27 mouse cellular contexts compared by ENCODE assay signal in genomic region chr8:93040256-93040655, GRCm38 (mm10). TPM values are rescaled to one million over a fixed set of nuclear protein-coding genes. Genes with fewer than 3 reads are reported as not detected.
A peak's percentile ranks its signal among the peaks of the same experiment; 100 is the strongest.
DNase-seq lines count a peak whose midpoint lies in the region; TF ChIP-seq lines count a peak whose summit lies in the region.
"Had no signal": no experiment of that assay in that cellular context is flagged by ENCODE, and none has a peak within 500 bp of the region (broad histone marks: within the 10 kb centered on the region; RNA-seq: fewer than 3 reads in every experiment).

No protein-coding gene starts in this region.

- H3K4me1 ChIP-seq in kidney, adult 2 months (ENCODE audit: control insufficient read depth, insufficient read depth, low read length) = no peaks in the 10 kb centered on the region
- H3K4me1 ChIP-seq: limb, embryonic 12.5 days; liver, embryonic 12.5 days; megakaryocyte, embryonic 14.5 days; neural tube, embryonic 15.5 days had no signal

- no peaks in the 10 kb centered on the region for H3K27me3 ChIP-seq in kidney, adult 2 months (replicated peaks; ENCODE audit: control insufficient read depth, insufficient read depth, low read length)
- H3K27me3 ChIP-seq: embryonic facial prominence, embryonic 12.5 days; heart, embryonic 13.5 days; limb, embryonic 12.5 days; liver, embryonic 12.5 days; megakaryocyte, embryonic 14.5 days; neural tube, embryonic 15.5 days had no signal

- no peak overlapping the region for H3K27ac ChIP-seq in kidney, adult 2 months (ENCODE audit: insufficient read depth, low read depth, low read length)
- H3K27ac ChIP-seq: embryonic facial prominence, embryonic 12.5 days; heart, embryonic 13.5 days; hindbrain, embryonic 14.5 days; limb, embryonic 12.5 days; liver, embryonic 12.5 days; neural tube, embryonic 15.5 days had no signal

- no peak overlapping the region for H3K4me3 ChIP-seq in kidney, adult 2 months (ENCODE audit: insufficient read depth, low read depth, low read length)
- H3K4me3 ChIP-seq: embryonic facial prominence, embryonic 12.5 days; heart, embryonic 13.5 days; limb, embryonic 12.5 days; liver, embryonic 12.5 days; megakaryocyte, embryonic 14.5 days; neural tube, embryonic 15.5 days had no signal

- intact Hi-C loops in left cerebral cortex, postnatal 36 days (cut with DNase I) = no loop called here

- TF ChIP-seq POLR2A in kidney, adult 2 months (IDR thresholded peaks at IDR 0.05; ENCODE audit: low read depth, low read length) = no peak

- H3K36me3 ChIP-seq in kidney, adult 2 months (ENCODE audit: control insufficient read depth, insufficient read depth, low read length) = no peaks in the 10 kb centered on the region
- H3K36me3 ChIP-seq: embryonic facial prominence, embryonic 12.5 days; heart, embryonic 13.5 days; limb, embryonic 12.5 days; liver, embryonic 12.5 days; neural tube, embryonic 15.5 days had no signal

- DNase-seq in gastrocnemius, adult 18-20 months (ENCODE audit: low spot score) = peak; percentile 6
- DNase-seq in gastrocnemius, postnatal 25 days = no peak
- DNase-seq in left cerebral cortex, adult 9 months (ENCODE audit: low spot score in 2 of 2) = peak; percentile 11 to 37
- DNase-seq in left cerebral cortex, postnatal 36 days (ENCODE audit: low spot score in 2 of 2) = no peak
- DNase-seq in adipocyte (ENCODE audit: low spot score) = peak; percentile 65
- peak; percentile 62 for DNase-seq in telencephalon, adult 2 months (ENCODE audit: low read depth, low spot score)
- DNase-seq in kidney, adult 2 months = no peak
- DNase-seq: adrenal gland, adult 2 months; B cell, adult 2 months; cerebellum, adult 9-11 months; kidney, postnatal 4 days; lung, adult 2 months; thymus, postnatal 36 days had no signal

- WGBS in kidney, adult 2 months = 65% methylated on average over 2 of the region's 2 CpGs

- no peak for TF ChIP-seq CTCF in kidney, adult 2 months (conservative IDR thresholded peaks at IDR 0.05; ENCODE audit: insufficient read depth, insufficient read length, low read depth, low read length)

RNA-seq across cellular contexts. Expression of gene Ces1a, which starts 7.7 kb away (rescaled TPM):
- not detected for total RNA-seq in gastrocnemius, adult 18-20 months (2021)
- not detected for total RNA-seq in gastrocnemius, postnatal 25 days (2021)
- under 1 TPM in 1 of 2 experiments, not detected in 1; 0.27 TPM for total RNA-seq in left cerebral cortex, postnatal 36 days (2021)
- not detected in 2 replicates for polyA plus RNA-seq in kidney, adult 2 months (2012; rRNA removed)
- total RNA-seq: adrenal gland, adult 2 months; layer of hippocampus, postnatal 14 days had no signal
- polyA plus RNA-seq: adrenal gland, adult 2 months; embryonic facial prominence, embryonic 12.5 days; forebrain, embryonic 11.5 days; gonadal fat pad, adult 2 months; heart, embryonic 13.5 days; hindbrain, embryonic 14.5 days; intestine, embryonic 14.5 days; limb, embryonic 12.5 days; liver, embryonic 12.5 days; midbrain, embryonic 16.5 days had no signal

RNA-seq across cellular contexts. Expression of gene Ces1b, which starts 39.6 kb away (rescaled TPM):
- under 1 TPM in 1 of 2 experiments, not detected in 1; 0.12 TPM for total RNA-seq in gastrocnemius, adult 18-20 months (2021)
- not detected for total RNA-seq in gastrocnemius, postnatal 25 days (2021)
- total RNA-seq in left cerebral cortex, postnatal 36 days (2021) = not detected
- polyA plus RNA-seq in kidney, adult 2 months (2012; rRNA removed) = not detected in 2 replicates
- total RNA-seq: heart, postnatal 36 days; layer of hippocampus, postnatal 14 days had no signal
- polyA plus RNA-seq: adrenal gland, adult 2 months; cortical plate, adult 2 months; embryonic facial prominence, embryonic 12.5 days; forebrain, embryonic 11.5 days; heart, embryonic 13.5 days; hindbrain, embryonic 14.5 days; intestine, embryonic 14.5 days; limb, embryonic 12.5 days; liver, embryonic 12.5 days; midbrain, embryonic 16.5 days; neural tube, embryonic 15.5 days had no signal

Comparison
In these comparisons a context has a peak if more than half of its experiments do, and no peak if none do; other contexts are left out.
1. DNase-seq: peak in gastrocnemius, adult 18-20 months (single experiment), left cerebral cortex, adult 9 months (2 of 2), adipocyte (single experiment) and telencephalon, adult 2 months (single experiment); none in gastrocnemius, postnatal 25 days (single experiment), left cerebral cortex, postnatal 36 days (0 of 2) and kidney, adult 2 months (single experiment).